Mouse (Mus musculus): ENCODE data around the gene Gm4969. TPM values are rescaled to one million over a fixed set of nuclear protein-coding genes. Genes with fewer than 3 reads are reported as not detected.

Gene Gm4969
- polyA plus RNA-seq, 1 experiment = 0.46 TPM

- Histone ChIP-seq H3K36me3 (ENCODE audit: control insufficient read depth, insufficient read depth, low read length, poor library complexity, severe bottlenecking) (no peaks in the 10 kb centered on the region), H3K9me3 (replicated peaks; ENCODE audit: control insufficient read depth, insufficient read depth, low read length, poor library complexity, severe bottlenecking) (no peaks in the 10 kb centered on the region), H3K27ac (ENCODE audit: insufficient read depth, low read length) (no peak overlapping the region), H3K4me1 (ENCODE audit: control insufficient read depth, insufficient read depth, low read length) (peaks cover 4% of the 10 kb centered on the region), H3K9ac (ENCODE audit: low read depth, poor library complexity, severe bottlenecking) (no peak overlapping the region), H3K27me3 (ENCODE audit: control insufficient read depth, insufficient read depth, low read length, poor library complexity, severe bottlenecking) (no peaks in the 10 kb centered on the region), H3K4me3 (ENCODE audit: low read depth, low read length) (no peak overlapping the region)
- peak; percentile 87 for TF ChIP-seq CTCF (IDR thresholded peaks at IDR 0.05; ENCODE audit: low read depth, low read length)
- TF ChIP-seq POLR2A (IDR thresholded peaks at IDR 0.05; ENCODE audit: insufficient read depth, low read length) = no peak
- TF ChIP-seq EP300 (IDR thresholded peaks at IDR 0.05; ENCODE audit: insufficient read depth, low read depth, low read length) = no peak
Observed at GRCm38 (mm10) chr7:19088813-19089212, 29.4 kb downstream of the Gm4969 start.

DNA sequence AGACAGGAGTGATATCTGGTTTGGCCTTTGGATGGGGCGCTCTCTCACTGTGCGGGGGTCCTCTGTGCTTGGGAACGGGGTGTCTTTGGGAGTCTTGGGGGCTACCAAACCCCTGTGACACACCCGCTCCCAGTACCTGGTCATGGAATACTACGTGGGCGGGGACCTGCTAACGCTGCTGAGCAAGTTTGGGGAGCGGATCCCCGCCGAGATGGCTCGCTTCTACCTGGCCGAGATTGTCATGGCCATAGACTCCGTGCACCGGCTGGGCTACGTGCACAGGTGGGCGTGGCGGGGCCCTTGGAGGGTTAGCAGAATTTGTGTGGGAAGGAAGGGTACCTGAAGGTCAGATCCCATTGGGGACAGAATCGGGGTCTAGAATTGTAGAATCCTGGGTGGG, 31.4 kb downstream of the Gm4969 start:
- Histone ChIP-seq H3K4me1 (ENCODE audit: control insufficient read depth, insufficient read depth, low read length) (peaks cover 4% of the 10 kb centered on the region), H3K9me3 (replicated peaks; ENCODE audit: control insufficient read depth, insufficient read depth, low read length, poor library complexity, severe bottlenecking) (no peaks in the 10 kb centered on the region), H3K4me3 (ENCODE audit: low read depth, low read length) (no peak overlapping the region), H3K9ac (ENCODE audit: low read depth, poor library complexity, severe bottlenecking) (no peak overlapping the region), H3K36me3 (ENCODE audit: control insufficient read depth, insufficient read depth, low read length, poor library complexity, severe bottlenecking) (no peaks in the 10 kb centered on the region), H3K27me3 (ENCODE audit: control insufficient read depth, insufficient read depth, low read length, poor library complexity, severe bottlenecking) (no peaks in the 10 kb centered on the region), H3K27ac (ENCODE audit: insufficient read depth, low read length) (no peak overlapping the region)
- no peak for TF ChIP-seq CTCF (IDR thresholded peaks at IDR 0.05; ENCODE audit: low read depth, low read length)
- TF ChIP-seq POLR2A (IDR thresholded peaks at IDR 0.05; ENCODE audit: insufficient read depth, low read length) = no peak
- TF ChIP-seq EP300 (IDR thresholded peaks at IDR 0.05; ENCODE audit: insufficient read depth, low read depth, low read length) = no peak

DNA sequence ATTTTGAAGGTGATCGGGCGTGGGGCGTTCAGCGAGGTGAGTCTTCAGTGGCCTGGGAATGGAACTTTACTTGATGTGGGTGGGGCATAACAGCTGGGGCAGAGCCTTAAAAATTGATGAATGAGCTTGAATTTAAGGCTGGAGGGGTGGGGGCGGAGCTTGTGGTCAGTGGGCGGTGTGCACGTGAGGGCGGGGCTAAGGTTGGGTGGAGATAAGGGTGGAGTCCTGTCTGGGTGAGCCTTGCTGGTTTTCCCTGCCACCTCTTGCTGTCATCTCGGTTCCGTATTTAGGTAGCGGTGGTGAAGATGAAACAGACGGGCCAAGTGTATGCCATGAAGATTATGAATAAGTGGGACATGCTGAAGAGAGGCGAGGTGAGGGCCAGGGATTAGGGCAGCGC, 32.1 kb downstream of the Gm4969 start:
- peak overlapping the region; percentile 51 for H3K4me3 ChIP-seq (ENCODE audit: low read depth, low read length)
- peaks cover 3% of the 10 kb centered on the region for H3K36me3 ChIP-seq (ENCODE audit: control insufficient read depth, insufficient read depth, low read length, poor library complexity, severe bottlenecking)
- H3K27me3 ChIP-seq (ENCODE audit: control insufficient read depth, insufficient read depth, low read length, poor library complexity, severe bottlenecking) = no peaks in the 10 kb centered on the region
- H3K27ac ChIP-seq (ENCODE audit: insufficient read depth, low read length) = no peak overlapping the region
- H3K4me1 ChIP-seq (ENCODE audit: control insufficient read depth, insufficient read depth, low read length) = peaks cover 4% of the 10 kb centered on the region
- no peak overlapping the region for H3K9ac ChIP-seq (ENCODE audit: low read depth, poor library complexity, severe bottlenecking)
- no peaks in the 10 kb centered on the region for H3K9me3 ChIP-seq (replicated peaks; ENCODE audit: control insufficient read depth, insufficient read depth, low read length, poor library complexity, severe bottlenecking)
- TF ChIP-seq CTCF (IDR thresholded peaks at IDR 0.05; ENCODE audit: low read depth, low read length) (no peak), EP300 (IDR thresholded peaks at IDR 0.05; ENCODE audit: insufficient read depth, low read depth, low read length) (no peak), POLR2A (IDR thresholded peaks at IDR 0.05; ENCODE audit: insufficient read depth, low read length) (no peak)

DNA sequence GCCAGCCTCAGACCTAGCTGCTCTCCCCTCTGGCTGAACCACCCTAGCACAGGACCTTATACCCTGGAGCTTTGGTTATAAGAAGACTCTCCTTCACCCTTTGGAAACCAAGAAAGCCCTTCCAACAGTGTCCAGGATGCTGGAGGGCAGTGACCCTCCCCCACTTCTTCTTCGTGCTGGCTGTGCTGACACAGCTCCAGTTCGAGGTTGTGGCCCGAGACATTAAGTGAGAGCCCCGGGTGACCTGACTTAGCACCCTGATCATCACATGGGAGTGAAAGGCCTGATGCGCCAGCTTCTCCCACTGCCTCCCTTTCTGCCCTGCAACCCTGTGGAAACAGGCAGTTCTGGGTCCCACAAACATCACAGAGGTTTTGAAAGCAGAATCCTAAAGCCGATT, 32.7 kb downstream of the Gm4969 start:
- no peak for TF ChIP-seq EP300 (IDR thresholded peaks at IDR 0.05; ENCODE audit: insufficient read depth, low read depth, low read length)
- no peak for TF ChIP-seq POLR2A (IDR thresholded peaks at IDR 0.05; ENCODE audit: insufficient read depth, low read length)
- TF ChIP-seq CTCF (IDR thresholded peaks at IDR 0.05; ENCODE audit: low read depth, low read length) = no peak
- Histone ChIP-seq H3K9me3 (replicated peaks; ENCODE audit: control insufficient read depth, insufficient read depth, low read length, poor library complexity, severe bottlenecking) (no peaks in the 10 kb centered on the region), H3K36me3 (ENCODE audit: control insufficient read depth, insufficient read depth, low read length, poor library complexity, severe bottlenecking) (peaks cover 9% of the 10 kb centered on the region), H3K4me1 (ENCODE audit: control insufficient read depth, insufficient read depth, low read length) (peaks cover 4% of the 10 kb centered on the region), H3K27ac (ENCODE audit: insufficient read depth, low read length) (no peak overlapping the region), H3K4me3 (ENCODE audit: low read depth, low read length) (peak overlapping the region; percentile 51; the same call in 1 of the 2 replicates), H3K27me3 (ENCODE audit: control insufficient read depth, insufficient read depth, low read length, poor library complexity, severe bottlenecking) (no peaks in the 10 kb centered on the region), H3K9ac (ENCODE audit: low read depth, poor library complexity, severe bottlenecking) (no peak overlapping the region)

DNA sequence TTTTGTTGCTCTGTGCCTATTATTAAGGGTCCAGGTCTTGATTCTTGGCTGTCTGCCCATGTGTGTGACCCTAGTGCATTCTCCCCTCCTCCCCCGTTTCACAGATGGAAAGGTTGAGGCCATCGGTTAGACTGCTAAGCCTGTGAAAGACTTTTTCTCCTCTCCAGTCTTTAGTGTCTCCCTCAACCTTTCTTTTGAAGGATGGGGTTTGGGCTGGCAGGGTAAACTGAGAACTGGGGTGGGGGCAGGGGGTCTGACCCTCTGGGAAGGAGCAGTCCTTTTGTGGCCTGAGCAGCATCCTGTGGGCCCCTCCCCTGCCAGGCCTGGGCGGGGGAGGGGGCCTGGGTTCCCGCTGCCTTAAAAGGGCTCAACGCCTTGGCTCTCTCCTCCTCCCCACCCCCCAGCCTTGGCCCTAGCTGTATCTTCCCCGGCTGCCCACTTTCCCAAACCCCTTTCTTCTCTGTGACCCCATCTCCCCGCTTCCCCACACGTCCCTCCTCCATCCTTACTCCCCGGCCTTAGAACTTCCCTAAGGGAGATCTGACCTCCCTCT, 33.2 kb downstream of the Gm4969 start:
- peaks cover 9% of the 10 kb centered on the region for H3K36me3 ChIP-seq (ENCODE audit: control insufficient read depth, insufficient read depth, low read length, poor library complexity, severe bottlenecking)
- peaks cover 4% of the 10 kb centered on the region for H3K4me1 ChIP-seq (ENCODE audit: control insufficient read depth, insufficient read depth, low read length)
- H3K9ac ChIP-seq (ENCODE audit: low read depth, poor library complexity, severe bottlenecking) = no peak overlapping the region
- no peak overlapping the region for H3K27ac ChIP-seq (ENCODE audit: insufficient read depth, low read length)
- H3K9me3 ChIP-seq (replicated peaks; ENCODE audit: control insufficient read depth, insufficient read depth, low read length, poor library complexity, severe bottlenecking) = no peaks in the 10 kb centered on the region
- H3K4me3 ChIP-seq (ENCODE audit: low read depth, low read length) = no peak overlapping the region
- TF ChIP-seq POLR2A (IDR thresholded peaks at IDR 0.05; ENCODE audit: insufficient read depth, low read length) = no peak
- TF ChIP-seq EP300 (IDR thresholded peaks at IDR 0.05; ENCODE audit: insufficient read depth, low read depth, low read length) = no peak
- no peak for TF ChIP-seq CTCF (IDR thresholded peaks at IDR 0.05; ENCODE audit: low read depth, low read length)
- no peaks in the 10 kb centered on the region for H3K27me3 ChIP-seq (ENCODE audit: control insufficient read depth, insufficient read depth, low read length, poor library complexity, severe bottlenecking)

DNA sequence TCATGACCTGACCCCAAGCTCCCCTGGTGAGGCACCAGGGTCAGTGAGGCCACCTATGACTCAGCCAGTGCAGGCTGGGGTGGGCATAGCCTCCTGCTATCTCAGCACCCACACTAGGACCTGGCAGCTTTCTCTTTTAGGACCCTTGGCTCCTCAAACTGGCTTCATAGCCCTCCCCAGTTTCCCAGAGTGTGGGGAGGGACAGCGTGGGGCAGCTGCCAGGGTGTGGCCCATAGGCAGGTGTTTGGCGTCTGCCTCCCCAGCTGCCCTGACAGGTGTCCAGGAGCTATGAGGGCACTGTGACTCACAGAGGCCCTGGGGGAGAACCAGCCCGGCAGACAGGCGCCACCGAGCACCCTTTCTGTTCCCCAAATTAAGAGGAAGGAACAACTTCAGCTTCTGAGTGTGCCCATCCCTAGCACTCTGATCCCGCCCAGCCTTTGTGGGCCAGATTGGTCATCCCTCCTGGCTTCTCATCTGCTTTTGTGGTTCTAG, 33.8 kb downstream of the Gm4969 start:
- H3K4me3 ChIP-seq (ENCODE audit: low read depth, low read length) = no peak overlapping the region

More for the DNA sequence above, 33.8 kb downstream of the Gm4969 start:
- Histone ChIP-seq H3K4me1 (ENCODE audit: control insufficient read depth, insufficient read depth, low read length) (peaks cover 4% of the 10 kb centered on the region), H3K27ac (ENCODE audit: insufficient read depth, low read length) (no peak overlapping the region), H3K9me3 (replicated peaks; ENCODE audit: control insufficient read depth, insufficient read depth, low read length, poor library complexity, severe bottlenecking) (no peaks in the 10 kb centered on the region), H3K36me3 (ENCODE audit: control insufficient read depth, insufficient read depth, low read length, poor library complexity, severe bottlenecking) (peaks cover 9% of the 10 kb centered on the region), H3K9ac (ENCODE audit: low read depth, poor library complexity, severe bottlenecking) (no peak overlapping the region), H3K27me3 (ENCODE audit: control insufficient read depth, insufficient read depth, low read length, poor library complexity, severe bottlenecking) (no peaks in the 10 kb centered on the region)
- TF ChIP-seq POLR2A (IDR thresholded peaks at IDR 0.05; ENCODE audit: insufficient read depth, low read length) = no peak

Measured in ES-Bruce4 (cell line).